Mouse (Mus musculus) limb, embryonic 11.5 days (tissue): ENCODE data around the gene Sap30l. TPM values are rescaled to one million over a fixed set of nuclear protein-coding genes. Genes with fewer than 3 reads are reported as not detected.
"Not testable (repeated sequence)": the region's sequence is repeated elsewhere in the genome, so short reads cannot be mapped to it uniquely, and the experiment has no call there.

Experiments
- ATAC-seq: fragments of 200-750 bp; cut with Nextera tagmentation; 2 replicates; pipeline ENCODE4 v1.8.0; 2017; ENCODE audit warnings: low read depth; ENCODE audit not compliant: insufficient number of reproducible peaks, low FRiP score, low TSS enrichment
- DNase-seq: peaks from one replicate; pipeline ENCODE4 v3.0.0-alpha.2; 2015; ENCODE audit warnings: low spot score
- H3K27ac ChIP-seq: fragments of 300-500 bp; sonication (generic); replicated peaks from 2 replicates; pipeline ENCODE4 v1.5.1; 2014; ENCODE audit warnings: low read depth, mild to moderate bottlenecking, low read length
- H3K27me3 ChIP-seq: fragments of 300-500 bp; sonication (generic); 2 replicates; pipeline ENCODE4 v1.6.1; 2014; ENCODE audit warnings: mild to moderate bottlenecking, low read length, mixed read lengths; ENCODE audit not compliant: control insufficient read depth, insufficient read depth
- H3K36me3 ChIP-seq: fragments of 300-500 bp; sonication (generic); 2 replicates; pipeline ENCODE4 v1.6.1; 2014; ENCODE audit warnings: mild to moderate bottlenecking, low read length, moderate library complexity, mixed read lengths; ENCODE audit not compliant: control insufficient read depth, insufficient read depth
- H3K4me1 ChIP-seq: fragments of 300-500 bp; sonication (generic); 2 replicates; pipeline ENCODE4 v1.6.1; 2014; ENCODE audit warnings: low read length, mixed read lengths; ENCODE audit not compliant: control insufficient read depth, insufficient read depth
- H3K4me2 ChIP-seq: fragments of 300-500 bp; sonication (generic); 2 replicates; pipeline ENCODE4 v1.6.1; 2014; ENCODE audit warnings: low read depth, mild to moderate bottlenecking, moderate library complexity; ENCODE audit not compliant: severe bottlenecking
- H3K4me3 ChIP-seq: fragments of 300-500 bp; sonication (generic); 2 replicates; pipeline ENCODE4 v1.5.1; 2014; ENCODE audit warnings: low read depth, low read length
- H3K9ac ChIP-seq: fragments of 300-500 bp; sonication (generic); 2 replicates; pipeline ENCODE4 v1.6.1; 2014; ENCODE audit warnings: mild to moderate bottlenecking, low read length
- H3K9me3 ChIP-seq: fragments of 300-500 bp; sonication (generic); 2 replicates; pipeline ENCODE4 v1.6.1; 2016; ENCODE audit warnings: low read length; ENCODE audit not compliant: control insufficient read depth
- WGBS: fragments of 180-500 bp; shearing (Covaris S2); extraction: QIAGEN DNeasy Blood & Tissue Kit; methylation state at CpG from one replicate; pipeline ENCODE4 v1.1.7; 2014; 5-methylcytosine and 5-hydroxymethylcytosine counted together
- polyA plus RNA-seq: library from polyadenylated mRNA; unstranded; fragments of >200 nt; fragmentation: Nextera tagmentation; extraction: Ambion mirVana; gene quantifications from 2 replicates; pipeline ENCODE4 v1.2.1, GENCODE M21; 2014

The Sap30l gene
- polyA plus RNA-seq, 1 experiment from 2014 or later = 14.1 TPM

DNA sequence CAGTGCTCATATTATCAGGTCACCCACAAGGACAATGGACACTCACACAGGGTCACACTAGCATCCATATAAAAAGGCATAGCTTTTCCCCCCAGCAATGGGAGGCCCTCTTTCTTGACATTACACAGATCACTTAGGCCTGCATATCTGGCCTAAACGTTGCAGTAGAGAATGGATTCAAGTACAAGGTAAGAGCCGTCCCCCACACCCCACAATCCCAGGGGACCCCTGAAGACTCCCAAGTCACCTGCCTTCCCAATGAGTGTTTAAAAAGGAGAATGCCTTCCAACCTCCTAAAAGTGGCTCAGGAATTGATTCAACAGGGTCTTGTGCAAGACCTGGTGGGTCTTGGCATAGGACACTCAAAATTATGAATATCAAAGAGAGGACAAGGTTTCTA is 33.9 kb downstream of the Sap30l start:
- H3K9me3 ChIP-seq = no peaks in the 10 kb centered on the region
- H3K4me2 ChIP-seq = no peak overlapping the region
- peaks cover 32% of the 10 kb centered on the region for H3K4me1 ChIP-seq
- H3K4me3 ChIP-seq = no peak overlapping the region
- WGBS = 12% methylated on average over 2 of the region's 2 CpGs
- no peak for ATAC-seq
- DNase-seq = no peak
- H3K27ac ChIP-seq = no peak overlapping the region
- peaks cover 84% of the 10 kb centered on the region for H3K27me3 ChIP-seq
- no peak overlapping the region for H3K9ac ChIP-seq
- H3K36me3 ChIP-seq = no peaks in the 10 kb centered on the region

DNA sequence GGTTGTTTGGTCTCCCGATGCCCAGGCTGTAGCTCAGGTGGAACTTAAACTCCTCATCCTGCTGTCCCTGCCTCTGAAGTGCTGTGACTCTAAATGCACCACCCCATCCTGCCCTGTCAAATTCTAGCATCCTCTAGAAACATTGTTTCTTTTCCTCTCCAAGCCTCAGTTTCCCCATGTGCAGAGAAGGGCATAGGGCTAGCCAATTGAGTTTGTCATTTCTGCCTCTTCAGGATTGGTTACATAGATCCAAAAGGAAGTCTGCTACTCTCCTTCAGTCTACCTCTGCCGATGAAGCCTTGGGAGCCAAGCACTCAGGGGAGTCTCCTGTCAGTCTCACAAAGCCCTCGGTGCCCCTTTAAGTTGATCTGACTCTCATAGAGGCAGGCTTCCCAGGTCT is 34.5 kb downstream of the Sap30l start:
- H3K9me3 ChIP-seq = no peaks in the 10 kb centered on the region
- no peak overlapping the region for H3K4me2 ChIP-seq
- no peak overlapping the region for H3K4me3 ChIP-seq
- peaks cover 85% of the 10 kb centered on the region for H3K27me3 ChIP-seq
- no peak overlapping the region for H3K27ac ChIP-seq
- no peak for DNase-seq
- no peaks in the 10 kb centered on the region for H3K36me3 ChIP-seq
- 12% methylated on average over 3 of the region's 3 CpGs for WGBS
- H3K9ac ChIP-seq = no peak overlapping the region
- peaks cover 32% of the 10 kb centered on the region for H3K4me1 ChIP-seq
- no peak for ATAC-seq

DNA sequence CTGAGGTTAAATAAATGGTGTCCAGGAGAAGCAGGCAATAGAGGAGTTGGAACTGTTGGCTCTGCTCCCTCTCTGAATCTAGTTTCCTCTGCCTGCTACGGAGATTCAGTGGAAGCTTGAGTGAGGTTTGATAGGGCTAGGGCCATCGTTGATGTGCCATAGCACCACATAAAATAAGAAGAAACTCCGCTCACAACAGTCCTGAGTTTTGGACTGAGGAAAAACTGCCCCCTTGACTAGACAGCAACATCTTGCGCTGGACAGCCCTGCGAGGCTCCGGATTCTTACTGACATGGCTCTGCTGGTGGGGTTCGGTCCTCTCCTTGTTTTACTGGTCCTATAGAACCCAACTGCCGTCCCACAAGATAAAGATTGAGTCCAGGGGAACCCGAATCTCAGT is 35.0 kb downstream of the Sap30l start:
- ATAC-seq (no peak), DNase-seq (peak; percentile 37)
- H3K36me3 ChIP-seq = no peaks in the 10 kb centered on the region
- no peak overlapping the region for H3K4me3 ChIP-seq
- no peak overlapping the region for H3K27ac ChIP-seq
- H3K9me3 ChIP-seq = no peaks in the 10 kb centered on the region
- no peak overlapping the region for H3K9ac ChIP-seq
- H3K27me3 ChIP-seq = peaks cover 85% of the 10 kb centered on the region
- peaks cover 33% of the 10 kb centered on the region for H3K4me1 ChIP-seq
- 0 out of 2 replicates have a peak overlapping the region, but pooled peaks have one; percentile 28 for H3K4me2 ChIP-seq
- 3% methylated on average over 9 of the region's 9 CpGs for WGBS

DNA sequence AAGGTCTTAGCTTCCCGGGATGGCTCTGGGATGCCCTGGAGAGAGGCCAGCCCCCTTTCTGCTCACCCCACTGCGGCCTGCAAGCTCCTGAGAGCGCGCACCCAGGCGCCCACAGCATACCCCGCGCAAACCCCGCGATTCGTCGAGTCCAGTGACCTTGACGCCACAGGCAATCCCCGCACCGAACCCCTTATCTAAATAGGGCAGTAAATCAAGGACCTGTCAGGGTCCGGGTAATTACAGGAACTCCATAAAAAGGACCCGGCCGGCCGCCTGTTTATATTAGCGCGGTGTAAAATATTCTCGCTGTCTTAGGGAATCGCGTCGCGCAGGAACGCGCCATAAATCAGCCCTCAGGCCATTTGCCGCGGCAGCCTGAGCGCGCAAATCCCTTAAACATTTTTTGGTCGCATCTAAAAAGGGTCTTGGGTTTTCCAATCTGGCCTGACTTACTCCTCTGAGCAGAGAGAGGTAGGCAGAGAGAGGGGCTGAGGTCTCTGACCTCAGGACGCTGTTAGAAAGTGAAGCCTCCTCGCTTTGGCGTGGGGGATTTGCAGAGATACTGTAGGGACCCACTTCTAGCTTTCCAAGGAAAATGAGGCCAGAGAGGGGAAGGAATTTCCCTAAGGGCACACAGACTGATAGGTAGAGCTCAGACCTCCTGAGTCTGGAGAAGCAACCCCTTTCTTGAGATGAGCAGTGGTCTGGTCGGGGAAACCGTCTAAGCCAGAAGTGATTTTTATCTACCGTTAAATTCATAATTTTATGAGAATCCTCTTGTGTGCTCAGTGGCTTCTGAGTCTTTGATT is 35.6 kb downstream of the Sap30l start:
- Histone ChIP-seq H3K9me3 (no peaks in the 10 kb centered on the region), H3K4me1 (peaks cover 30% of the 10 kb centered on the region), H3K4me2 (peak overlapping the region; percentile 28; the same call in 1 of the 2 replicates), H3K27ac (no peak overlapping the region), H3K27me3 (peaks cover 79% of the 10 kb centered on the region), H3K9ac (no peak overlapping the region), H3K4me3 (no peak overlapping the region; the same call in 1 of the 2 replicates), H3K36me3 (no peaks in the 10 kb centered on the region)
- ATAC-seq = peak; percentile 20; the same call in 1 of the 2 replicates
- DNase-seq = peak; percentile 58
- under 1% methylated on average over 38 of the region's 38 CpGs for WGBS

DNA sequence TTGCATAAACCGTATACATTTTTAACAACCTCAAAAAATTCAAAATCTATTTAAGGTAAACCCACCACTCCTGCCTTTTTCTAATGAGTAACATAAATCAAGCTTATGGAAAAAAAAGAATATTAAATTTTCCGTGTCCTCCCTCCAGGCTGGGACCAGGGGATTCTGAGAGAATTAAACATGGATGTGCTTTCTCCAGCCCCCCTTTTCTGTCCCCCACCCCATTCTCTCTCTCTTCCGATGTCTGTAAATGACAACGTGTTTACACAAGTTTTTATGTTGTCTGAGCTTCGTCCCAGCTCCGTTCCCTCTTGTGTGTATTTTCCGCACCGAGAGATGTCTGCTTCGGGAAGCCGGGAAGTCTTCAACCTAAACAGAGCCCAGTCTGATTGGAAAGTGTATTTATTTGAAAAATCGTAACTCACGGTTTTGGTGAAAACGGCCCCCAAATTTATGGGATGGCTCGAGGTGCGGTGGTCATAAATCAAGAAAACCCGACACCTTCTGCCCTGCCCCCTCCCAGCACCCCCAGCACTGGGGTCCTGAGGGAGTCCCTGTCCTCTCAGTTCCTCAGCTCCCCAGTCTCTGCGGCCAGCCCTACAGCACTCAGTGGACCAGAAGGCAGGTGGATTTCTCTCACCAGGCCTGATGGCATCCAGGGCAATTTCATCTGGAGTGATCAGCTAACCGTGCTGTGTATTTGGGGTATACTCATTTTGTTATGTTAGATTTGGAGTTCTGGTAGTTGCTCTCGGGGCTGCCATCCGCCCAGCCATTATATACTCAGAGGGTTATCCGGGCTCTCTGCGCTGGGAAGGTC is 36.6 kb downstream of the Sap30l start:
- DNase-seq (peak; percentile 57), ATAC-seq (no peak)
- 4% methylated on average over 22 of the region's 22 CpGs for WGBS
- no peaks in the 10 kb centered on the region for H3K36me3 ChIP-seq
- H3K9me3 ChIP-seq = no peaks in the 10 kb centered on the region
- H3K4me3 ChIP-seq = no peak overlapping the region
- H3K27ac ChIP-seq = no peak overlapping the region
- H3K27me3 ChIP-seq = peaks cover 70% of the 10 kb centered on the region
- no peak overlapping the region for H3K9ac ChIP-seq
- peak overlapping the region; percentile 18; the same call in 1 of the 2 replicates for H3K4me2 ChIP-seq
- H3K4me1 ChIP-seq = peaks cover 22% of the 10 kb centered on the region

DNA sequence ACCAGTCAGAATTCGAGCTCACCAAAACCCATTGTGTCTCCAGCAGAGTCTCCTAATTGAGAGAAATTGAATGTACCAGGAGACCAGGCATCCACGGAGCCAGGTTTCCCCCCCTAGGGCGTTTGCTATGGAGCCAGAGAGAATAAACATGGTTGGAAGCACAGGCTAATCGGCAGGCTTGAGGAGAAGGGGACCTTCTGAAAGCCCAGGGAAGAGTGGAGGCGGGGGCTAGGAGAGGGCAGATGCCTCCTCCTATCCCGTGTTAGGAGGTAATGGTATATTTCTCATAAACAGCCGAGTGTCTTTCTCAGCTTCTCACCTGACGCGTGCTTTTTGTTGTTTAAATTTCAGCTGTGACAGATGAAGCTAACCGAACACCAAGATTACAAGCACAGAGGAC is 39.5 kb downstream of the Sap30l start:
- DNase-seq (no peak), ATAC-seq (no peak)
- H3K4me3 ChIP-seq = no peak overlapping the region
- H3K4me2 ChIP-seq = no peak overlapping the region
- H3K9ac ChIP-seq = no peak overlapping the region
- no peaks in the 10 kb centered on the region for H3K9me3 ChIP-seq
- 19% methylated on average over 10 of the region's 10 CpGs for WGBS
- peaks cover 14% of the 10 kb centered on the region for H3K4me1 ChIP-seq
- H3K36me3 ChIP-seq = no peaks in the 10 kb centered on the region
- peaks cover 43% of the 10 kb centered on the region for H3K27me3 ChIP-seq
- H3K27ac ChIP-seq = no peak overlapping the region

DNA sequence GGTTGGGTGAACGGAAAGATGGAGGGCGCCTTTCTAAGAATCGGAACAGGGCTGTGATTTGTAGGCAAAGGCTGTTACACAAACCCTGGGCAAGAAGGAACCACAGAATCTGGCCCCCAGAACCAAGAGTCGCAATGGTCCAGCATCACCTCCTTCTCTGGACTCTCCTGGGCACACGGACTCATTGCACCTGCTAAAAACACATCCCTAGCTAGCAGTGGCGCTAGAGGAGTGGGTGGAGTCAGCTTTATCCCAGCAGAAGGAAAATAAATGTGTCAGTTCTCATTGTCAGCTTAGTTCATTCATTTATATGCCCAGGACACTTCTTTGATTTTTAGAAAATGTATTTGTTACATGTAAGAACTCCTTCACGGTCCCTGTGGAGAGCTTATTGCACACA is 40.0 kb downstream of the Sap30l start:
- WGBS = 43% methylated on average over 7 of the region's 7 CpGs
- peaks cover 14% of the 10 kb centered on the region for H3K4me1 ChIP-seq
- H3K4me3 ChIP-seq = no peak overlapping the region
- no peaks in the 10 kb centered on the region for H3K36me3 ChIP-seq
- no peak overlapping the region for H3K9ac ChIP-seq
- H3K9me3 ChIP-seq = no peaks in the 10 kb centered on the region
- DNase-seq = no peak
- H3K4me2 ChIP-seq = no peak overlapping the region
- peaks cover 39% of the 10 kb centered on the region for H3K27me3 ChIP-seq
- no peak for ATAC-seq
- no peak overlapping the region for H3K27ac ChIP-seq

DNA sequence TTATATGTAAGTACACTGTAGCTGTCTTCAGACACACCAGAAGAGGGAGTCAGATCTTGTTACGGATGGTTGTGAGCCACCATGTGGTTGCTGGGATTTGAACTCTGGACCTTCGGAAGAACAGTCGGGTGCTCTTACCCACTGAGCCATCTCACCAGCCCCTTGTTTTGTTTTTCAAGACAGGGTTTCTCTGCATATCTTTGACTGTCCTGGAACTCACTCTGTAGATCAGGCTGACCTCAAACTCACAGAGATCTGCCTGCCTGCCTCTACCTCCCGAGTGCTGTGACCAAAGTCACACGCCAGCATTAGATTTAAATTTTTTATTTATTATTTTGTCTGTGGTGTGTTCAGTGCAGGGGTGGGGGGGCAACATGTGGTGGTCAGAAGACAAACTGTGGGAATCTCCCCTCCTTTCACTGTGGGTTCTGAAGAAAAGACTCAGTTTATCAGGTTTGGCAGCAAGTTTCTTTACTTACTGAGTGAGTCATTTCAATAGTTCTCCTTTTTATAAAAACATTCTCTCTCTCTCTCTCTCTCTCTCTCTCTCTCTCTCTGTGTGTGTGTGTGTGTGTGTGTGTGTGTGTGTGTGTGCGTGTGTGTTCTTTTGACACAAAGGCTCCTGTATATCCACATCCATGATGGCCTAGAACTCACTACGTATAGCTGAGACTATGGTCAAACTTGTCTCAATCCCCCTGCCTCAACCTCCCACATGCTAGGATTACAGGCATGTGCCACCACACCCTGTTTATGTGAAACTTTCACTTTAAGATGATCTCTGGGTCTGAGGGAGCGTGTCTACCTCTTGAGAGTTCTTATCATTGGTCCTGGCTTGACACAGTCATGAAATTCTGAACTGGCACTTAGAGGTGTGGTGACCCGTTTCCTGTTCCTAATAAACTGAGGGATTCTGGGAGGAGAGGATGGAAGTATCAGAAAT is 45.3 kb downstream of the Sap30l start:
- 87% methylated on average over 8 of the region's 9 CpGs for WGBS
- not testable (repeated sequence) for H3K27me3 ChIP-seq, DNase-seq, H3K9me3 ChIP-seq, H3K27ac ChIP-seq, H3K4me2 ChIP-seq, H3K36me3 ChIP-seq, H3K4me3 ChIP-seq, H3K9ac ChIP-seq, ATAC-seq, H3K4me1 ChIP-seq
